Mouse (Mus musculus) cerebral cortex, adult 2 months (tissue): ENCODE measurements around the gene H2-T22.

ENCODE experiments used
- WGBS: fragments of 180-500 bp; shearing (Covaris S2); methylation state at CpG from one replicate; pipeline ENCODE4 v1.1.7; 2018; 5-methylcytosine and 5-hydroxymethylcytosine counted together

Gene H2-T22

DNA sequence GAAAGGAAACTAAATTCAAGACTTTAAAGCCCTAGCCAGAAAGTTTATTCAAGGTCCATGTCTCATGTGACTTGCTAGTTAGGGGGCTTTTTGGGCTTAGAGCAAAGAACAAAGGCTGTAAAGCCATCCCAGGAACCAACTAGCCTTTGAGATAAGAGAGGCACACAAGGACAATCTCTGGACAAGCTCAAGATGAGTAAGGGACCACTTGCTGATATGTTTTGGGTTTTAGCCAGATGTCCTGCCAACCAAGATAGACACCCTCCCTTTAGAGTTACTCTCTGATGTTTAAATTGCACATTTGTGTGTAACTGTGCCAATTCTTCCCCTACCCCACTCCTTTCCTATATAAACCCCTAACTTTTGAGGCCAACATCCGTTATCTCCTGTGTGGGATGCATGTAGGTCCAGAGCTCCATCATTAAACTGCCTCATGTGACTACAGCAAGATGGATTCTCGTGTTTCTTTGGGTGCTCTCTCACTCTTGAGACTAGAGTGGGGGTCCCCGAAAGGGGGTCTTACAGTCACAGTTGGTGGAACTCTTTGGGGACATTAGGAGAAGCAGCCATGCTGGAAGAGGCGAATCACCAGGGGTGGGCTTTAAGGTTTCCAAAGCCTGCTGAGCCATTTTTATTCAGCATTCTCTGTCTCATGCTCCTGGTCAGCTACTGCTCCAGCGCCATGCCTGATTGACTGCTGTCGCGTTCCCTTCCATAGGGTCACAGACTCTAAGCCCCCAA, 13.5 kb downstream of the H2-T22 start:
- WGBS = 93% methylated on average over 7 of the region's 7 CpGs

DNA sequence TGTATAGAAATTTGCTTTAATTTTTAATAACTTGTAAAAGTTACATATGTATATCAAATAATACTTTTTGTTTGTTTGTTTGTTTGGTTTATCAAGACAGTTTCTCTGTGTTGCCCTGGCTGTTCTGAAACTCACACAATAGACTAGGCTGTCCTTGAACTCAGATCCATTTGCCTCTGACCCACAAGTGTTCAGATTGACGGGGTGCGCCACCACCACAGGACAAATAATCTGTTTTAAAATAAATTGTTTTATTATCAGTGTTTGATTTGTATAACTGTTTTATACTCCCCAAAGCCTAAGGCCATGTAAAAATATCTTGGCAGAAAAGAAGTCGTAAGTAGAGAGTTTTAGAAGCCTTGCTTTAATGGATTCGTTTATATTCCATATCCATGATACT, 14.9 kb downstream of the H2-T22 start:
- WGBS = 95% methylated on average over 4 of the region's 4 CpGs

DNA sequence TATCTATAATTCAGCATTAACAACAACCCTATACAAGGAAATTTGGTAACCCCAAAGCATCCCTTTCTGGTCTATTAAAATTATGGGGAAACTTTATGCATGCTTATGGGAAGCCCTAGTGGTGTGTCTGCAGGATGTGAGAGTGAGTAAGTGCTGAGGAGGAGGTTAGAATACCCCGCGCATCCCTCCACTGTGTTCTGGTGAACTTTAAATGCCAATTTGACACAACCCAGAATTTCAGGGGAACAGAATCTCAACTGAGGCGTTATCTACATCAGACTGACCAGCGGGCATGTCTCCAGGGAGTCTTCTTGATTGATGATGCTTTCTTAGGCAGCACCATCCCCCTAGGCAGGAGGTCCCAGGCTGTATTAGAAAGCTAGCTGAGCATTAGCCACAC, 16.6 kb downstream of the H2-T22 start:
- WGBS = 68% methylated on average over 4 of the region's 4 CpGs

DNA sequence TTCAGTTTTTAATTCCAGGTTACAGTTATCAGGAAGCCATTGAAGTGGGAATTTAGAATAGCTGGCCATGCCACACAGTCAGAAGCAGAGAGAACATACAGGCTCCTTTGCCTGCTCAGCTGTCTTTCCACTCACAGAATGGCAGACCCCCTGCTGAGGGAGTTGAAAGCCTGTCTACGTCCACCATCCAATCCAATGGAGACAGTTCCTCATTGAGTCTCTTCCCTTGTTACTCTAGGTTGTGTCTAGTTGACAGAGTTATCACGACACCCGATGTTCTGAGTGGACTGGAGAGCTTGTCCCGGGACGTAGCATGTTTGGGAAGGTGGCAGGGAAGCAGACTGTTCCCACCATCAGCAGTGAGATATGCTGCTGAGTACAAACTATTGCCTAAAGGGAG, 17.4 kb downstream of the H2-T22 start:
- 78% methylated on average over 5 of the region's 5 CpGs for WGBS

DNA sequence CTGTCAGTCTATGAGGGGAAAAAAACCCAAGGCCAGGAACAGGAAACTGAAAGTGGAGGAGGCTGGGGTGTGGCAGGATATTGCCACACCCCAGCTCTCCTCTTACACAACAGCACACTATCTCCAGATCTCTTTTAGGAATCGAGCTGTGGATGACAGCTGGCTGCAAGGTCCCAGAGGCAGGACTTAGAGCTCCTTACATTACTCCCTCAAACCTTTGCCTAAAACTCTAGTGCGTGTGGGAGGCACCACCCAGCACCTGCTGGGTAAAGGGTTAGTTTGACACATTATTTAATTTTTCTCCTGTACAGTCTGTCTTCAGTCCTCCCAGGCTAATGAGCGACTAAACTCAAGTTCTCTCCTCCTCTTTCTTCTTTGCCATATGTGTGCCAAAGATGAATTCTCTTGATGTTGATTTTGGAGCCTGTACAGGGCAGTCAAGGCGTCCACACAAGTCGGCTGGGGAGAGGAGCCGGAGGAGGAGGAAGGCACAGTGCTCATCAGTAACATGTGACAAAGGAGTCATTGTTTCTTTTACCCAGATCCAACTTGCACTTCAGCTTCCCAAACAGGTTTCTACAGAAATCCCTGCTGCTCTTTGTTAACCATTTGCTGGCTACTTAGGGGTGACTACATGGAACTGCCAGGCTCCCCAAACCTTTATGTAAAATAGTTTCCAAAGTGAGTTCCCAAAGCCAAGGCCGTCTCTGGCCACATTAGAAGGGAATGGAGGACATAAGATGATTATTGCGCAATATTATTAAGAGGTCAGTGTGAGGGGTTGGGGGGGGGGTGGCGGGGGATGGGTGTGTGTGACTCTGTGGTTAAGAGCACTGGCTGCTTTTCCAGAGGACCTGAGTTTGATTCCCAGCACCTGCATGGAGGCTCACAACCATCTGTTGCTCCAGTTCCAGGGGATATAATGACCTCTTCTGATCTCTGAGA, 18.6 kb downstream of the H2-T22 start:
- 41% methylated on average over 9 of the region's 9 CpGs for WGBS

DNA sequence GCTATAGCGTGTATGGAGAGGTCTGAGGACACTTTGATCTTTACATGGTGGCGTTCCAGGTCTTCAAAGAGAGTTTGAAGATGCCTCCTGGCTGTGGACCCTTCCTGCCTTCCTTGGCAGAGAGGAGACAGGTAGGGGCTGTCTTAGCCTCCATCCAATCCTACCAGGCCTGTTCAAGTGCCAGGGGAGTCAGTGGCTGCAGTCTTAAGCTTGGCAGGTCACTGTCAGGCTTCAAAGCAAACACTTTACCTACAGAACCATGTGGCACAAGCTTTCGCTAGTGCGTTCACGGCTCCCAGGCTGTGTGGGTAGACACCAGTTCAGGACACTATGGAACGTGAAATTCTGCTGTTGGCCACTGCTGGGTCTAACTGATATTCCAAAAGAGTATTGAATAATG, 19.6 kb downstream of the H2-T22 start:
- 85% methylated on average over 6 of the region's 6 CpGs for WGBS

DNA sequence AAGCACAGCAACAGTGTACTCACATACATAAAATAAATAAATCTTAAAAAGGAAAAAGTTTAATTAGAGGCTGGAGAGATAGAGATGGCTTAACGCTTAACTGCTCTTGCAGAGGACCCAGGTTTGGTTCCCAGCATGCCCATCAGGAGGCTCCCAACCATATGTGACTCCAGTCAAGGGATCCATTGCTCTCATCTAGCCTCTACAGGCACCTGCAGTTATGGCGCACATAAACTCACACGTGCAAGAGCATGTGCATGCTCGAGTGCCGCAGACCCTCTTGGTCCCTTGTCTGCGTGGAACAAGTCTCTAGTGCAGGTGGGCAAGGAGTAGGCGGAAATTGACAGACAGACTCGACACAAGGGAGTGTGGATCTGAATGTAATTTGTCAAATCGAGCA, 20.4 kb downstream of the H2-T22 start:
- WGBS = 93% methylated on average over 9 of the region's 9 CpGs

DNA sequence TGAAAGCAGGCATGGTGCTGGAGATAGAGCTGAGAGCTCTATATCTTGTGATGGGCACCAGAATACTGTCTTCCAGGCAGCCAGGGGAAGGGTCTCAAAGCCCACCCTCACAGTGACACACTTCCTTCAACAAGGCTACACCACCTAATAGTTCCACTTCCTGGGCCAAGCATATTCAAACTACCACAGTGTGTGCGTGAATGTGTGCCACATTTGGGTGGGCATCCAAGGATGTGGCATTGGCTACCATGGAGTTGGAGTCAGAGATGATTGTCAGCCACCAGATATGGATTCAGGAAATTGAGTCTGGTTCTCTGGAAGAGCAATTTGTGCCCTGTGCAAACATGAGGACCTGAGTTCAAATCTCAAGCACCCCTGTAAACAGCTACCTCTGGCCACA, 21.2 kb downstream of the H2-T22 start:
- WGBS = 88% methylated on average over 1 of the region's 1 CpGs

DNA sequence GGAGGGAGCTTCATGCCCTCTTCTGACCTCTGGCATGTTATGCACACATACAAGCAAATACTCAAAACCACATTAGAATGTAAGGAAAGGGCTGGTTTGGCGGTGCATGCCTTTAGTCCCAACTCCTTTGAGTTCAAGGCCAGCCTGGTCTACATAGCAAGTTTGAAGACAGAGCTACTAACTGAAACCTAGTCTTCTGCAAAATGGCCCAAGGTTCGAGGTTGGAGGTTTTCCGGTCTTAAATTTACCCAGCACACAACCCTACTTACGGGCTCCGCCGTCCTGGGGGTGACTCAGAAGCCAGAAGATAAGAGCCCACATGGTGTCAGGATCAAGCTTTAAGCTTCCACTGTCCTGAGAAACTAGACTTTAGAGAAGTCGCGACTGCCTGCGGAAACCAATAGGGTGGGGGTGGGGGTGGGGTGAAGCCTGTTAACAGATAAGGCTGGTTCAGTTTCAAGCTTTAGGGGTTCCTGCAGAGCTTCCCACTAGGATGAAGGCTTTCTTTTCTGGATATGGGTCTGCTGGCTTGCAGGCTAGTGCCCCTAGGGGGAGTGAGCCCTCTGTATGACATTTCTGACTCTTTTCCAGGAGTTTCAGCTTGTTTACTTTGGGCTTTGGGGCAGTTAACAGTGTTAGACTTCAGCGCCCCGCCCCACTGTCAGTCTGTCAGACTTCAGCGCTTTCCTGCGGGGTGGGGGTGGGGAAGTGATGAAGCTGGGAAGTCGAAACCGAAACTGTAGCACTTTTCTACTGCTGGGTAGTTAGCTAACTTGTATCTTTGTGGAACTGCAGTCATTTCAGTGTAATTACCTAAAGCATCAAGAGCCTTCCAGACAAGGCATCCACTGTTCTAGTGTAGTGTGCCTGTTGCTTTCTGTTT, 22.1 kb downstream of the H2-T22 start, which contains the start of gene H2-T24:
Gene H2-T24 (minus strand): TSS at position 370 of the 883 bp plus-strand sequence.
- 34% methylated on average over 15 of the region's 15 CpGs for WGBS

DNA sequence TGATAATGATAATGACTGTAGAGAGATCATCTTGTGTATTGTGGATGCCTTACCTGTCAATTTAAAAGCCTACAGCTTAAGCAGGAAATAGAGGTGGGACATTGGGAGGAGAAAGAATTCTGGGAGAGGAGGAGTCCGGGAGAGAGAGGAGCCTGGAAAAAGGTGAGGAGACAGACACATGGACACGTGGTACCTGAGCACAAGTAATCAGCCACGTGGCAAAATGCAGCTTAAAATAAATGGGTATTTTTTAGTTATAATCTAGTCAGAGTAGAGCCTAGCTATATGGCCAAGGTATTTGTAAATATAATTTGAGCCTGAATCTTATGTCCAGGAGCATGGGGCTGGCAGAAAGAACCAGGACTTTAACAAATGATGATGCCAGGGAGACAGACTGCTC, 23.0 kb downstream of the H2-T22 start:
- WGBS = 66% methylated on average over 3 of the region's 3 CpGs

DNA sequence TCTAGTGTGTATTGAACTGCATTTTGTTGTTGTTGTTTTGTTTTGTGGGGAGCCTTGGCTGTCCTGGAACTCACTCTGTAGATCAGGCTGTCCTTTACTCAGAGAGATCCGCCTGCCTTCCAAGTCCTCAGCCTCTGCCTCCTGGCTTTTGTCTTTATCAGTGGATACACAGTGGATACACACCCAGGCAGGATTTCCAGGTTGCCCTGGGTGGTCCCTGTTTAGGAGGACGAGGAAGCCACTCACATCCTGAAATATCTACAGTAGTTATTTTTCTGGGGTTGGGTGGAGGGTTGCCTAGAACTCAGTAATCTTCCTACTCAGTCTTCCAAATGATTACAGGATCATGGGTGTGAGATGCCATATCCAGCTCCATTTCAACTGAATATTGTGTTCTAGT, 23.6 kb downstream of the H2-T22 start:
- 62% methylated on average over 2 of the region's 2 CpGs for WGBS

DNA sequence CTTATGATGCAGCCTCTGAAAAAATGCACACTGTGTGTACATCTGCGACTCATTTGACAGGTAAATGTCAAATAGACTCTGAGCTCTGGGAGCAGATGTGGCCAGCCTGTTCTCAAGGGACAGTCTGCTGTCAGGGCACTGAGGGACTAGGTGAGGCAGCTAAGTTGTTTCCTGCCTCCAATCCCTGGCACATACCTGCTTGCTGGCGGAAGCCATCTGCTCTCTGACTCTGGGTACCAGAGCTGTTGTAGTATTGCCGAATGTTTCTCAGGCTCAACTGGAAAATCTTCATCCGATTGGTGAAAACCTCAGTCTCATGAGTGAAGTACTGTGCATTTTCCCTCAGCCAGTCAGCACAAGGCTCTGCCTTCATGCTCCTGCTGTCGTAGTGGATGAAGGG, 25.5 kb downstream of the H2-T22 start:
- WGBS = 69% methylated on average over 5 of the region's 5 CpGs

DNA sequence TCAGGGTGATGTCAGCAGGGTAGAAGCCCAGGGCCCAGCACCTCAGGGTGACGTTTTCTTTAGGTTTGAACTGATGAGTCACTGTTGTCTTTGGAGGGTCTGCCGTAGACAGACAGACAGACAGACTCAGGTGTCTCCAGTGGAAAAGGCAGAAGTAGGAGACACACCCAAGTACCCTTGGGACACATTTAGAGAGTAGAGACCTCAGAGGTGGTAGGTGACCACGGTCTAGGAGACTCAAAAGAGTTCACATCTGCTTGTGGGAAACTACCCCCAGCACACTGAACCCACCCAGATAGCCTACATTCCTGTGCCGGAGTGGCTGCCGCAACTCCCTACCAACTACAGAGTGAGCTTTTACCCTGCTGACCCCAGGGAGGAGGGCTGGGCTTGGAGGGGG, 27.6 kb downstream of the H2-T22 start:
- 92% methylated on average over 5 of the region's 5 CpGs for WGBS

DNA sequence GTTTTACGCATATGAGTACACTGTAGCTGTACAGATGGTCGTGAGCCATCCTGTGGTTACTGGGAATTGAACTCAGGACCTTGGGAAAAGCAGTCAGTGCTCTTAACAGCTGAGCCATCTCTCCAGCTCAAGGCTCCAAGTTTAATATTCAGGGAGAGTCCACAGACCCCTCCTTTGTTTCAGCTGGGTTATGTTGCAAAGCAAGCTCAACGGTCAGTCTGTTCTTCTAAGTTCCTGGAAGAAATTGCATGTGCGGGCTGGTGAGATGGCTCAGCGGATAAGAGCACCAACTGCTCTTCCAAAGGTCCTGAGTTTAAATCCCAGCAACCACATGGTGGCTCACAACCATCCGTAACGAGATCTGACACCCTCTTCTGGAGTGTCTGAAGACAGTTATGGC, 38.1 kb downstream of the H2-T22 start:
- WGBS = 72% methylated on average over 7 of the region's 7 CpGs

DNA sequence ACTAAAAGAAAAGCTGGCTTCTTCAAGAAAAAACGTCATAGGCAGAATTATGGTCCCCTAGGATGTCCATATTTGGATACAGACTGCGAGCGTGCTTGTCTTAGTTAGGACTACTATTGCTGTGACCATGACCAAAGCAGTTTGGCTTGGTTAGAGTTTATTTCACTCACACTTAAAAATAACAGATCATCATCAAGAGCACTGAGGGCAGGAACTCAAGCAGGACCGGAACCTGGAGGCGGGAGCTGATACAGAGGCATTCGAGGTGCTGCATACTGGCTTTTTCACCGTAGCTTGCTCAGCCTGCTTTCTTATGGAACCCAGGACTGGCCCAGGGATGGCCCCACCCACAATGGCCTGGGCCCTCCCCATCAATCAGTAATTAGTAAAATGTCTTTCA, 39.2 kb downstream of the H2-T22 start:
- WGBS = 63% methylated on average over 7 of the region's 7 CpGs

DNA sequence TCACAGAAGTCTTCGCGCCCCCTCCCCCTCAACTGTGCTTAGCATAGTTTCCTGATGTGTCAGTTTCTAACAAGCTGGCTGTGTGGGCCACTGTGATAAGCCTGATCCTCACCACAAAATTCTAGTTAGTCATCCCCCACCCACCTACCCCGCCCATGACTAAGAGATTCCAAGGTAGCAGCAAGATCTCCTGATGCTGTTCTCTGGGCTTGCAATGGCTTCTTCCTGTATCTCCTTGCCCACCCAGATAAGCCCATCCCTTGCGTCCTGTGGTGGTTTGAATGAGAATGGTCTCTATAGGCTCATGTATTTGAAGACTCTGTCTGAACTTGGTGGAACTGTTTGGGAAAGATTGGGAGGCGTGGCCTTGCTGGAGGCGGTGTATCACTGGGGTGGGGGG, 40.6 kb downstream of the H2-T22 start:
- WGBS = 74% methylated on average over 6 of the region's 6 CpGs

DNA sequence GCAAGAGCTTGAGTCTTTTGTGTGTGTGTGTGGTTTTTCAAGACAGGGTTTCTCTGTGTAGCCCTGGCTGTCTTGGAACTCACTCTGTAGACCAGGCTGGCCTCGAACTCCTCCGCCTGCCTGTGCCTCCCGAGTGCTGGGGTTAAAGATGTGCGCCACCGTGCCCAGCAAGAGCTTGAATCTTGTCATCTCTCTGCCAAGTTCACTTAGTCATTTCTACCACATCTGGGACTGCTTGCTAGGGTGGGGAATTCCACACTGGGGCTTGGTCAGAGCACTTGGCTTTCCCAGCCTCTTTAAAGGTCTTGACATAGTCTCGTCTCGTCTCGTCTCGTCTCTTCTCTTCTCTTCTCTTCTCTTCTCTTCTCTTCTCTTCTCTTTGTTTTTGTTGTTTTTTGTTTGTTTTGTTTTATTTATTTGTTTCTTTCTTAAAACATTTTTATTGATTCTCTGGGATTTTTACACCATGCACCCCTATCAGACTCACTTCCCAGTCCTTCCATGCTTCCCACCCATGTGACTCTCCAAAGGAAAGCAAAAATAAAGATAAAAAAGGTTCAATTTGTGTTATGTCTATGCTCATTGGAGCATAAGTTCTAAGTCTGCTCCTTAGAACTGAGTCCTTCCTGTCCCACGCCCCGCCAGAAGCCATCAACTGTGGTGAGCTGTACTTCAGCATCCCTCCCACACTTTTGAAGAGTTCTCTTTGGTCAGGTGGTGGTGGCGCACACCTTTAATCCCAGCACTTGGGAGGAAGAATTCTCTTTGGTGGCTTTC, 41.2 kb downstream of the H2-T22 start:
- 72% methylated on average over 12 of the region's 12 CpGs for WGBS

DNA sequence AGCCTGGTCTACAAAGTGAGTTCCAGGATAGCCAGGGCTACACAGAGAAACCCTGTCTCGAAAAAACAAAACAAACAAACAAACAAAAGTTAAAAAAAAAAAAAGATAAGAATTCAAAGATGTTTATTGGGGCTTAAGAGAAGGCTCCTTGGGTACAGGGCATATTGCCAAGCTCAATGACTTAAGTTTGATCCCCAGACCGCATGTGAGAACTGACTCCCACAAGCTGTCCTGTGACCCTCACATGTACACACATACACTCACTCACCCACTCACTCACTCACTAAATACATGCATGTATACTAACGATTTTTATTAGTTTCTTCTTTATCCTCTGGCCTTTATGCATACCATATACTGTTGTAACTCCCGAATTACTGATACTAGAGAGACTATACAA, 42.2 kb downstream of the H2-T22 start:
- 60% methylated on average over 4 of the region's 4 CpGs for WGBS

DNA sequence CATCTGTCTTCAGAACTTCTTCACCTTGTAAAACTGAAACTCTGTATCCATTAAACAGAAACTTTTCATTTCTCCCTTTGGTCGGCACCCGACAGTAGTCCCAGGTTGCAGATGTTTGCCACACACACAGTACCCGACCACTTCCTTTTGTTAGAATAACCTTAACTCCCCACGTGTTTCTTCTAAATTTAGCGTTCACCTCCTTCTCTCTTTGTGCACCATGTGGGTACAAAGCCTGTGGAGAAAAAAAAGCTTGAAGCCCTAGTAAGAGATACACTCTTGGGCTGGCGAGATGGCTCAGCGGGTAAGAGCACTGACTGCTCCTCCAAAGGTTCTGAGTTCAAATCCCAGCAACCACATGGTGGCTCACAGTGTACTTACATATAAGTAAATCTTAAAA, 43.2 kb downstream of the H2-T22 start:
- 55% methylated on average over 7 of the region's 7 CpGs for WGBS

DNA sequence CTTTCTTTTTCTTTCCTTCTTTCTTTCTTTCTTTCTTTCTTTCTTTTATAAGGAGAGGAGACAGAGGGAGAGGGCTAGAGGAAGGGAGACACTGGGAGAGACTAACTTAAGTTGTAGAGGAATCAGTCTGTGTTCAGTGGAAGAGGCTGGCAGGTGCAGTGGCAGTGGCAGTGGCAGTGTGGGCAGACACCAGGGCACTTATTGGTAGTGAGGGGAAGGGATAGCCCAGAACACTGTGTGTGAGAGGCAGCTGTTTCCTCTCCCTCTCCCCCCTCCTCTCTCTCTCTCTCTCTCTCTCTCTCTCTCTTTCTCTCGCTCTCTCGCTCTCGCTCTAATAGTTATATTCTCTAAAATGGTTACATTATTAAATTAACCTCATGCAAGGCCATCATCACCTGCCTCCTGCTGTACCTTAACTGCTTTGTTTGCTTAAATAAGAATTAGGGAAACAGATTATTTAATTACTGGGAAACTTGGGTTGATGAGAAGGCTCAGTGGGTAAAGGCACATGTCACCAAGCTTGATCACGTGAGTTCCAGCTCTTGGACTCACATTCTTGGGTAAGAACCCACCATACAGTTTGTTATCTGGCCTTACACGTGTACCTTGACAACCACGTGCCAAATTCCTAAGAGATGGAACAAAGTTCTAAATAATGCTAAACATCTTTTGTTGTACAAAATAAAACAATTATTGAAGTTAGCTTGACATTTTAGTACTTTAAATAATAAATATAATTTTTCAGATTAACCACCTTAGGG, 43.8 kb downstream of the H2-T22 start:
- 73% methylated on average over 6 of the region's 6 CpGs for WGBS
